Mouse (Mus musculus) stomach, postnatal 0 days (tissue): ENCODE measurements at regions not wholly inside any gene's neighbourhood (a gene's known extent, or its start where the extent isn't known, plus 50 kb on each side); places are given as distances from the start of the nearest gene placed in this dataset.

Experiments used
- ATAC-seq: fragments of 200-750 bp; cut with Nextera tagmentation; 2 replicates; pipeline ENCODE4 v1.8.0; 2017; ENCODE audit not compliant: low FRiP score, low TSS enrichment
- DNase-seq: peaks from one replicate; pipeline ENCODE4 v3.0.0-alpha.2; 2016; ENCODE audit warnings: low spot score
- H3K27ac ChIP-seq: fragments of 300-500 bp; sonication (generic); replicated peaks from 2 replicates; pipeline ENCODE4 v1.5.1; 2014; ENCODE audit warnings: mild to moderate bottlenecking, control low read depth
- H3K27me3 ChIP-seq: fragments of 300-500 bp; sonication (generic); 2 replicates; pipeline ENCODE4 v1.6.1; 2014; ENCODE audit warnings: low read length; ENCODE audit not compliant: control insufficient read depth, insufficient read depth
- H3K36me3 ChIP-seq: fragments of 300-500 bp; sonication (generic); 2 replicates; pipeline ENCODE4 v1.6.1; 2014; ENCODE audit warnings: low read length, mixed read lengths; ENCODE audit not compliant: control insufficient read depth, insufficient read depth
- H3K4me1 ChIP-seq: fragments of 300-500 bp; sonication (generic); replicated peaks from 2 replicates; pipeline ENCODE4 v1.6.1; 2014; ENCODE audit warnings: antibody characterized with exemption; ENCODE audit not compliant: control insufficient read depth, insufficient read depth
- H3K4me2 ChIP-seq: fragments of 300-500 bp; sonication (generic); replicated peaks from 2 replicates; pipeline ENCODE4 v1.6.1; 2014; ENCODE audit warnings: low read depth, mild to moderate bottlenecking, control low read depth, moderate library complexity
- H3K4me3 ChIP-seq: fragments of 300-500 bp; sonication (generic); 2 replicates; pipeline ENCODE4 v1.5.1; 2014; ENCODE audit warnings: low read depth, low read length, control low read depth
- H3K9ac ChIP-seq: fragments of 300-500 bp; sonication (generic); 2 replicates; pipeline ENCODE4 v1.6.1; 2014; ENCODE audit warnings: mild to moderate bottlenecking, low read length, control low read depth, mixed read lengths
- H3K9me3 ChIP-seq: fragments of 300-500 bp; sonication (generic); 2 replicates; pipeline ENCODE4 v1.6.1; 2016; ENCODE audit warnings: low read length; ENCODE audit not compliant: control insufficient read depth
- CTCF ChIP-seq: IDR thresholded peaks from 2 replicates; pipeline ENCODE4 v1.5.1; 2016; ENCODE audit warnings: antibody characterized with exemption, low read depth, mild to moderate bottlenecking, moderate library complexity
- EP300 ChIP-seq: optimal IDR thresholded peaks from 2 replicates; pipeline ENCODE3; 2016; ENCODE audit warnings: antibody characterized with exemption
- WGBS: fragments of 180-500 bp; shearing (Covaris S2); extraction: QIAGEN DNeasy Blood & Tissue Kit; methylation state at CpG from one replicate; pipeline ENCODE4 v1.1.7; 2014; 5-methylcytosine and 5-hydroxymethylcytosine counted together

GRCm38 (mm10) chr15:10843060-10843695 lies 109.0 kb upstream of the C1qtnf3 start:
- TF ChIP-seq EP300 (no peak), CTCF (no peak)
- no peak for ATAC-seq
- Histone ChIP-seq H3K9ac (no peak overlapping the region), H3K4me1 (no peaks in the 10 kb centered on the region), H3K27me3 (no peaks in the 10 kb centered on the region), H3K4me2 (no peak overlapping the region), H3K4me3 (no peak overlapping the region), H3K36me3 (no peaks in the 10 kb centered on the region), H3K9me3 (no peaks in the 10 kb centered on the region), H3K27ac (no peak overlapping the region)
- no peak for DNase-seq
- WGBS, result 19% methylated on average over 3 of the region's 3 CpGs

- H3K36me3 ChIP-seq, result no peaks in the 10 kb centered on the region
- H3K4me3 ChIP-seq, result no peak overlapping the region
- ATAC-seq (no peak), DNase-seq (no peak)
- H3K9me3 ChIP-seq, result no peaks in the 10 kb centered on the region
- 95% methylated on average over 4 of the region's 4 CpGs for WGBS
- no peak overlapping the region for H3K4me2 ChIP-seq
- no peak overlapping the region for H3K27ac ChIP-seq
- H3K9ac ChIP-seq, result no peak overlapping the region
- H3K4me1 ChIP-seq, result no peaks in the 10 kb centered on the region
- H3K27me3 ChIP-seq, result no peaks in the 10 kb centered on the region
- TF ChIP-seq CTCF (no peak), EP300 (no peak)
Measured at GRCm38 (mm10) chr15:10846722-10847121, 105.4 kb upstream of the C1qtnf3 start.

- ATAC-seq, result no peak
- H3K27me3 ChIP-seq, result no peaks in the 10 kb centered on the region
- H3K4me1 ChIP-seq, result peaks cover 5% of the 10 kb centered on the region
- no peak for TF ChIP-seq EP300
- no peak for TF ChIP-seq CTCF
- no peaks in the 10 kb centered on the region for H3K36me3 ChIP-seq
- whole genome bisulfite sequencing, result 61% methylated on average over 7 of the region's 7 CpGs
- no peak overlapping the region for H3K4me3 ChIP-seq
- H3K4me2 ChIP-seq, result no peak overlapping the region
- H3K9ac ChIP-seq, result no peak overlapping the region
- H3K9me3 ChIP-seq, result no peaks in the 10 kb centered on the region
- no peak overlapping the region for H3K27ac ChIP-seq
- no peak for DNase-seq
Measured at GRCm38 (mm10) chr15:10864004-10864775, 87.9 kb upstream of the C1qtnf3 start.

DNA sequence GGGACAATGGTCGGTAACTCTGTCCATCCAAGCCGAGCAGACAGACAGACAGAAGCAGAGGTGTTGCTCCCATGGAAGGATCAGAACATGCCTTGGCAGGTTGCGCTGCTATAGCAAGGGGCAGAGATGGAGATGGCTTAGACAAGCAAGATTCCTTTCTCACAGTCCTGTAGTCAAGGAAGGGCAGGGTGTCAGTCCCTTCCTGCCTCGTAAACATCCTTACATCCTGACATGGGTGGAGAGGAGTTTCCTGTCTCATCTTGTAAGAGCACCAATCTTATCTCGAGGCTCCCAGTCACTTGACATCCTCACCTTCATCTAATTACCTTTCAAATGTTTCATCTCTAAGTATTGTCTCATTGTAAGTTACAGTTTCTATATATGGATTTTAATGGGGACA lies 87.0 kb upstream of the C1qtnf3 start:
- DNase-seq, result no peak
- no peak overlapping the region for H3K4me2 ChIP-seq
- no peak for ATAC-seq

GRCm38 (mm10) chr15:10866794-10867193 lies 85.3 kb upstream of the C1qtnf3 start:
- DNase-seq, result peak; percentile 20
- no peaks in the 10 kb centered on the region for H3K27me3 ChIP-seq
- WGBS, result 32% methylated on average over 5 of the region's 5 CpGs
- no peak overlapping the region for H3K4me2 ChIP-seq
- ATAC-seq, result no peak
- H3K36me3 ChIP-seq, result no peaks in the 10 kb centered on the region
- no peak overlapping the region for H3K4me3 ChIP-seq
- H3K9me3 ChIP-seq, result no peaks in the 10 kb centered on the region
- no peak overlapping the region for H3K9ac ChIP-seq
- peaks cover 5% of the 10 kb centered on the region for H3K4me1 ChIP-seq
- TF ChIP-seq EP300 (no peak), CTCF (no peak)
- H3K27ac ChIP-seq, result 0 out of 2 replicates have a peak overlapping the region, but pooled peaks have one; percentile 25

More for the DNA sequence above, 87.0 kb upstream of the C1qtnf3 start:
- Histone ChIP-seq H3K9ac (no peak overlapping the region), H3K36me3 (no peaks in the 10 kb centered on the region), H3K27me3 (no peaks in the 10 kb centered on the region), H3K4me1 (peaks cover 5% of the 10 kb centered on the region), H3K27ac (no peak overlapping the region), H3K4me3 (no peak overlapping the region), H3K9me3 (no peaks in the 10 kb centered on the region)
- WGBS, result 81% methylated on average over 5 of the region's 5 CpGs
- TF ChIP-seq CTCF (no peak), EP300 (no peak)

DNA sequence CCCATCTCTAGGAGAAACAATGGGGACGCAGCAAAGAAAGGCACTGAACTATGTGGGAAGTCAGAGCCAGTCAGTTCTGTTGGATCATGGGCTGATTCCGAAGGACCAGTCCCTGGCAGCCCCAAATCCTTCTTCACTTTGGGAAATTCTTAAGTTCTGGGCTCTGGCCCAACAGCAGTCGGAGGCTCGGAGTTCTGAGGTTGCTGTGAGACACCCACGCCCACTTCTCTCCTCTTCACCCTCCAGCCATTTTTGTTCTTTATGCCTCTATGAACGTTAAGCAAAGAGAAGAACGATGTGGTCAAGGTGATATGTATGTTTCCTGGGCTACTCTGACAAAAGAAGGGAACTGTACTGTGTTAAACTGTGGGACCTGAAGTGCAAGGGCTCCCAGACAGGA lies 84.0 kb upstream of the C1qtnf3 start:
- H3K9me3 ChIP-seq, result no peaks in the 10 kb centered on the region
- H3K9ac ChIP-seq, result no peak overlapping the region
- no peaks in the 10 kb centered on the region for H3K36me3 ChIP-seq
- H3K4me2 ChIP-seq, result no peak overlapping the region
- DNase-seq, result no peak
- H3K27me3 ChIP-seq, result no peaks in the 10 kb centered on the region
- no peak overlapping the region; the same call in 1 of the 2 replicates for H3K27ac ChIP-seq
- peaks cover 5% of the 10 kb centered on the region for H3K4me1 ChIP-seq
- H3K4me3 ChIP-seq, result no peak overlapping the region
- ATAC-seq, result no peak
- no peak for TF ChIP-seq EP300
- no peak for TF ChIP-seq CTCF
- 57% methylated on average over 7 of the region's 7 CpGs for WGBS
